Mouse (Mus musculus) left cerebral cortex, postnatal 10 days (tissue): ENCODE measurements around the gene Ajap1. TPM values are rescaled to one million over a fixed set of nuclear protein-coding genes. Genes with fewer than 3 reads are reported as not detected.
A peak's percentile ranks its signal among the peaks of the same experiment; 100 is the strongest.

Experiments
- DNase-seq, 2 experiments: peaks; one replicate each; pipeline ENCODE4 v3.0.0; 2021 to 2022; ENCODE audit warnings: low spot score in 2 of 2, mixed read lengths in 1 of 2; ENCODE audit errors: extremely low spot score in 1 of 2
- intact Hi-C: fragments of 180-260 bp; cut with DNase I; formaldehyde crosslinking; loops from one replicate; pipeline ENCODE4 v1.15.1; 2025
- total RNA-seq, 2 experiments: library from RNA; stranded (reverse); gene quantifications; 2 replicates each; pipeline ENCODE4 v1.2.3; 2021

Gene Ajap1
- total RNA-seq, 2 experiments from 2014 or later = 53.4 to 58.1 TPM

- intact Hi-C loops = loop anchor here (10.0 kb wide), 1 partner anchor 753 kb away; no protein-coding TSS in a partner anchor
- peak in 1 of 2 experiments; percentile 51 for DNase-seq
Observed at GRCm38 (mm10) chr4:153377981-153378380, 104.6 kb downstream of the Ajap1 start.

- DNase-seq = peak in 1 of 2 experiments; percentile 17
- intact Hi-C loops = loop anchor here (10.0 kb wide), 1 partner anchor 749 kb away; no protein-coding TSS in a partner anchor
Observed at GRCm38 (mm10) chr4:153374233-153374632, 108.4 kb downstream of the Ajap1 start.

- intact Hi-C loops = loop anchor here (10.0 kb wide), 1 partner anchor 748 kb away; no protein-coding TSS in a partner anchor
- no peak for DNase-seq
Observed at GRCm38 (mm10) chr4:153373125-153373524, 109.5 kb downstream of the Ajap1 start.

DNA sequence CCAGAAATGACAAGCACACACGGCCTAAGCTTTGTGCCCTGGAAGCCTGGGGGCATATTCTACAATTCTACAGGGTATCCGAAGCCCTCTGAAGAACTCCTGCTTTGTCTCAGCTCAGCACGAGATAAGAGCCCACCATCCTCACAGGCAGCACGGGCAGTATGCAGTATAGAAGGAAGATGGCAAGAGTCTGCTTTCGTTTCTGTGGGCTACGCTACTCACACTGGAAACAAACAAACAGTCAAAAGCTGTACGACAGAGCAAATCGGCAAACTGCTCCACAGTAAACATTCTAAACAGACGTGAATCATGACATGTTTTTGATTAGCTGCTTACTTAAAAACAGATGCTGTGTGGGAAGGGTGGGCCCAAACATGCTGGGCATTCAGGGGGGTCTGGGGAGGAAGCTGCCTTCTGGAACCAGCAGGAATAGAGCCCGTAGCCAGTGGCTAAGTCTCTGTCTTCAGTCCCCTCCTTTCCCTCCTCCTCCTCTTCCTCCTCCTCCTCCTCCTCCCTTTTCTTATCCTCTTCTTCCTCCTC, 113.9 kb downstream of the Ajap1 start:
- intact Hi-C loops = no loop called here
- no peak for DNase-seq

DNA sequence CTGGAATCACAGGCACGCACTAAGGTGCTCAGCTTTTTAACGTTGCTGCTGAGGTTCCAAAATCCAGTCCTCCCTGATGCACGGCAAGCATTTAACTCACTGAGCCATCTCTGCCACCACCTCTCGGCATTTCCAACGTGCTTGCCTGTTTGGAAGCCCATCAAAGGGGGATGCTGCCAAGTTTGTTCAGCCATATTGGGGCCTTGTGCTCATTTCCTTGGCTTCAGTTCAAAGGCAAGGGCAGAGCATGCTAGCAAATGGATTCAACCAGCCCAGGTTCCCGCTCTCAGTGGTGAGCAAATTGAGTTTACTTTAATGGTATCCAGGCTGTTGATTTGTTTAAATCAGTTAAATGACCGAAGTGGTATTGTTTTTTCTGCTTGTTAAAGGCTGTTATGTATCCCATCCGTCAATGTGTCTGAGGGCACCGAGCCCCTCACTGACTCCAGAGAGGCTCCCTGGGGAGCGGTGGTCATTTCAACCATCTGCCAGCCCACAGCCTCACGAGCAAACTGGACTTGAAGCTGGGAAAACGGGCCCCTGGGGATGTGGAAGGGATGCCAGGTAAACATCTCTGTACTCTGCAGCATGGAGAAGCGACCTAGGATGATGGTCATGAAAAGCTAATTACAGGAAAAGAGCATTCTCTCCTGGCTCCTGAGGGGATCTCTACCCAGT, 121.6 kb downstream of the Ajap1 start:
- DNase-seq = no peak
- intact Hi-C loops = no loop called here

DNA sequence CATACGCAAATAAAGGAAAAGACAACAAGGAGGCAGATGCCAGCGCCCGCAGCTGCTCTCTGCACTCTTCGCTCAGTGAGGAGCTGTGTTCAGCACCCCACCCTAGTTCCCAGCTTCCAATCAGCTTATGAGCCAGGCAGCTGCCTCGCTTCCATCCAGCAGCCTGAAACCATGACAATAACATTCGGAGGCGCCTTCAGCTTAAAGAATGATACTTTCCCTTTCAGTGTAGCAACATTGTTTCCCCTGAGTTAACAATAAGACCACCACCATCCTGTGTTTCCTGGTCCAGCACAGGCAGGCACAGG, 124.4 kb downstream of the Ajap1 start:
- no peak for DNase-seq
- intact Hi-C loops = no loop called here

- intact Hi-C loops = no loop called here
- DNase-seq = no peak
Observed at GRCm38 (mm10) chr4:153357539-153358242, 124.9 kb downstream of the Ajap1 start.

GRCm38 (mm10) chr4:153356236-153356635, 126.4 kb downstream of the Ajap1 start:
- no peak for DNase-seq

GRCm38 (mm10) chr4:153344999-153345398, 137.6 kb downstream of the Ajap1 start:
- intact Hi-C loops = no loop called here
- no peak for DNase-seq

More at GRCm38 (mm10) chr4:153356236-153356635, 126.4 kb downstream of the Ajap1 start:
- intact Hi-C loops = no loop called here

- no peak for DNase-seq
- intact Hi-C loops = no loop called here
Observed at GRCm38 (mm10) chr4:153340887-153341286, 141.7 kb downstream of the Ajap1 start.

- no peak for DNase-seq
- intact Hi-C loops = no loop called here
Observed at GRCm38 (mm10) chr4:153335301-153335799, 147.3 kb downstream of the Ajap1 start.

DNA sequence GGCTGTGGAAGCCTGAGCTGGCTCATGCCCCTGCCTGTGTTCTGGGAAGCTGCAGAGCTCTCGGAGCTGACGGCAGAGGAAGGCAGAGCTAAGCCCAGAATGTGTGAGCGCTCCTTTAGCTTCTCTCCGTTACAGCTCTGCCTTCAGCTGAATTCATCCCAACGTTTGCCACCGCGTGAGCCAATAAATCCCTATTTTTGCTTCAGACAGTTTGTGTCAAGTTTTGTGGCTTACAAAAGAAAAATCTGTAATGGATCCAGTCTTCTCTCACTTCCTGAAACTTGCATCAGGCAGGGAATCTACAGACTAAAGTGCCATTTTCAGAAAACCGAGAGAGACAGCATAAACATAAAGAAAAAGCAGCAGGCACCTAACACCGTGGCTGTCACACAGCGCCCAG, 154.8 kb downstream of the Ajap1 start:
- intact Hi-C loops = no loop called here
- peak in 1 of 2 experiments; percentile 58 for DNase-seq
